Mouse (Mus musculus) thymus, adult 2 months (tissue): ENCODE results near the gene Ankrd22. TPM values are rescaled to one million over a fixed set of nuclear protein-coding genes. Genes with fewer than 3 reads are reported as not detected.

Source experiments
- DNase-seq: peaks from one replicate; pipeline ENCODE4 v3.0.0; 2021
- H3K27ac ChIP-seq: fragments of 200-500 bp; 2 replicates; pipeline ENCODE4 v1.5.1; 2012; ENCODE audit warnings: low read length, control low read depth; ENCODE audit not compliant: control insufficient read depth, insufficient read depth
- H3K27me3 ChIP-seq: fragments of 200-500 bp; 2 replicates; pipeline ENCODE4 v1.6.1; 2012; ENCODE audit warnings: mild to moderate bottlenecking, low read length, moderate library complexity, mixed read lengths; ENCODE audit not compliant: control insufficient read depth, insufficient read depth
- H3K36me3 ChIP-seq: fragments of 200-500 bp; 2 replicates; pipeline ENCODE4 v1.6.1; 2012; ENCODE audit warnings: mild to moderate bottlenecking, low read length, moderate library complexity; ENCODE audit not compliant: control insufficient read depth, insufficient read depth
- H3K4me1 ChIP-seq: fragments of 200-500 bp; replicated peaks from 2 replicates; pipeline ENCODE4 v1.6.1; 2012; ENCODE audit warnings: low read length; ENCODE audit not compliant: control insufficient read depth, insufficient read depth
- H3K4me3 ChIP-seq: fragments of 200-500 bp; 2 replicates; pipeline ENCODE4 v1.5.1; 2012; ENCODE audit warnings: mild to moderate bottlenecking, low read length, control low read depth, moderate library complexity; ENCODE audit not compliant: control insufficient read depth, insufficient read depth
- CTCF ChIP-seq: fragments of 200-500 bp; IDR thresholded peaks from 2 replicates; pipeline ENCODE4 v1.5.1; 2012; ENCODE audit warnings: mild to moderate bottlenecking, control low read depth, low read length, moderate library complexity, borderline replicate concordance; ENCODE audit not compliant: control insufficient read depth, poor library complexity, insufficient read depth; ENCODE audit errors: extremely low read depth
- POLR2A ChIP-seq: fragments of 200-500 bp; IDR thresholded peaks from 2 replicates; pipeline ENCODE4 v1.6.1; 2012; ENCODE audit warnings: mild to moderate bottlenecking, low read length, control low read depth, moderate library complexity; ENCODE audit not compliant: control insufficient read depth, poor library complexity, insufficient read depth; ENCODE audit errors: extremely low read depth
- WGBS: fragments of 180-500 bp; shearing (Covaris S2); methylation state at CpG from one replicate; pipeline ENCODE4 v1.1.7; 2018; 5-methylcytosine and 5-hydroxymethylcytosine counted together
- polyA plus RNA-seq: library from polyadenylated mRNA; depleted of rRNA; stranded (reverse); fragments of >200 nt; gene quantifications from 2 replicates; pipeline ENCODE4 v1.2.3, GENCODE M21; 2012; rRNA removed

The Ankrd22 gene
- polyA plus RNA-seq, 1 experiment, result 0.62 TPM

GRCm38 (mm10) chr19:34101888-34102287 is 64.0 kb downstream of the Ankrd22 start:
- no peaks in the 10 kb centered on the region for H3K27me3 ChIP-seq
- H3K36me3 ChIP-seq, result no peaks in the 10 kb centered on the region
- 94% methylated on average over 7 of the region's 7 CpGs for WGBS
- no peaks in the 10 kb centered on the region for H3K4me1 ChIP-seq
- no peak for DNase-seq
- no peak overlapping the region for H3K4me3 ChIP-seq
- H3K27ac ChIP-seq, result no peak overlapping the region
- no peak for TF ChIP-seq POLR2A
- TF ChIP-seq CTCF, result no peak

GRCm38 (mm10) chr19:34100633-34101032 is 65.2 kb downstream of the Ankrd22 start, which contains the start of gene Lipm:
Lipm (plus strand) TSS chr19:34100933.
- Histone ChIP-seq H3K4me1 (no peaks in the 10 kb centered on the region), H3K27ac (no peak within 1 kb of the TSS), H3K27me3 (no peaks in the 10 kb centered on the region), H3K4me3 (no peak within 1 kb of the TSS), H3K36me3 (no peaks in the 10 kb centered on the region)
- WGBS, result 95% methylated on average over 4 of the region's 4 CpGs
- no peak for DNase-seq
- no peak for TF ChIP-seq POLR2A
- no peak for TF ChIP-seq CTCF

- Histone ChIP-seq H3K27me3 (no peaks in the 10 kb centered on the region), H3K4me1 (no peaks in the 10 kb centered on the region), H3K27ac (no peak overlapping the region), H3K4me3 (no peak overlapping the region), H3K36me3 (no peaks in the 10 kb centered on the region)
- 66% methylated on average over 1 of the region's 1 CpGs for WGBS
- DNase-seq, result no peak
- no peak for TF ChIP-seq CTCF
- TF ChIP-seq POLR2A, result no peak
Observed at GRCm38 (mm10) chr19:34096228-34096627, 69.6 kb downstream of the Ankrd22 start.

GRCm38 (mm10) chr19:34095381-34095780 is 70.5 kb downstream of the Ankrd22 start:
- Histone ChIP-seq H3K4me1 (no peaks in the 10 kb centered on the region), H3K36me3 (no peaks in the 10 kb centered on the region), H3K27me3 (no peaks in the 10 kb centered on the region), H3K4me3 (no peak overlapping the region), H3K27ac (no peak overlapping the region)
- 80% methylated on average over 5 of the region's 5 CpGs for WGBS
- no peak for DNase-seq
- no peak for TF ChIP-seq POLR2A
- TF ChIP-seq CTCF, result no peak

- TF ChIP-seq CTCF (no peak), POLR2A (no peak)
- no peak overlapping the region for H3K27ac ChIP-seq
- no peak overlapping the region for H3K4me3 ChIP-seq
- H3K36me3 ChIP-seq, result no peaks in the 10 kb centered on the region
- no peaks in the 10 kb centered on the region for H3K4me1 ChIP-seq
- no peaks in the 10 kb centered on the region for H3K27me3 ChIP-seq
- WGBS, result 83% methylated on average over 3 of the region's 3 CpGs
- no peak for DNase-seq
Observed at GRCm38 (mm10) chr19:34089011-34089680, 76.7 kb downstream of the Ankrd22 start.

GRCm38 (mm10) chr19:34078130-34078529 is 87.7 kb downstream of the Ankrd22 start:
- no peak for TF ChIP-seq POLR2A
- TF ChIP-seq CTCF, result no peak
- H3K27me3 ChIP-seq, result no peaks in the 10 kb centered on the region
- no peak overlapping the region for H3K27ac ChIP-seq
- 94% methylated on average over 2 of the region's 2 CpGs for WGBS
- H3K4me3 ChIP-seq, result no peak overlapping the region
- no peaks in the 10 kb centered on the region for H3K4me1 ChIP-seq
- H3K36me3 ChIP-seq, result no peaks in the 10 kb centered on the region
- DNase-seq, result no peak

- no peak for DNase-seq
- TF ChIP-seq POLR2A (no peak), CTCF (no peak)
Observed at GRCm38 (mm10) chr19:34074239-34074638, 91.6 kb downstream of the Ankrd22 start.

More at GRCm38 (mm10) chr19:34074239-34074638, 91.6 kb downstream of the Ankrd22 start:
- Histone ChIP-seq H3K27ac (no peak overlapping the region), H3K27me3 (no peaks in the 10 kb centered on the region), H3K4me3 (no peak overlapping the region), H3K36me3 (no peaks in the 10 kb centered on the region), H3K4me1 (no peaks in the 10 kb centered on the region)

Other genes with a start within 250 kb of the Ankrd22 start
- gene Lipf, start 204.9 kb downstream of the Ankrd22 start, polyA plus RNA-seq, result 0.22 TPM in 1 of 2 replicates, not detected in the other
- 0.11 and 0.22 TPM in 2 replicates for gene Lipk, start 157.8 kb downstream of the Ankrd22 start, polyA plus RNA-seq
- gene Lipn, start 98.7 kb downstream of the Ankrd22 start, polyA plus RNA-seq, result not detected in 2 replicates
- gene Lipm, start 65.1 kb downstream of the Ankrd22 start, polyA plus RNA-seq, result 0.23 and 0.32 TPM in 2 replicates
- 33.0 and 34.0 TPM in 2 replicates for gene Stambpl1, start 26.2 kb upstream of the Ankrd22 start, polyA plus RNA-seq
- 113 and 117 TPM in 2 replicates for gene Acta2, start 89.5 kb upstream of the Ankrd22 start, polyA plus RNA-seq
- gene Fas, start 124.6 kb upstream of the Ankrd22 start, polyA plus RNA-seq, result 12.1 and 14.3 TPM in 2 replicates